Mouse (Mus musculus) heart, postnatal 4 days (tissue): ENCODE results near the gene Olfr299. TPM values are rescaled to one million over a fixed set of nuclear protein-coding genes. Genes with fewer than 3 reads are reported as not detected.

Experiments used
- DNase-seq: peaks from one replicate; pipeline ENCODE4 v3.0.0; 2021
- total RNA-seq, 2 experiments: library from RNA; stranded (reverse); gene quantifications; 2 replicates each; pipeline ENCODE4 v1.2.3; 2021

The Olfr299 gene
- not detected for total RNA-seq

DNA sequence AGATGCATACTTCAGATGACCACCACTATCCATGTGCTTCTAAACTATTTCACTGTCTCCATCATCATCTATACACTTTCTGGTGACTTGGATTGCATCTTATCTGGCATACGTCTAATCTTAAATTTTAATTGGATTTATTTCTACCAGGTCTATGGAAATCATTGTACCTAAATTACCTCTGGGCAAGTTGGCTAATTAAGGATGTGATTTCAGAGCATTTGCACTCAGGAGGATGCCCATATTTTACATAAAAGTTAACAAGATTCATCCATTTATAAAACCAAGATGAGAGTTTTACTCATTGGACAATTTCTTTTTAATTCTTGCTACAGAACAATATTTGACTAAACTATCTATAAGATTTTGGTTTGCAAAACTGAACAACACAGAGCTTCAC, at the start of gene Olfr299:
Gene Olfr299, plus strand, starts transcription at position 301 of the 400 bp plus-strand sequence.
- DNase-seq: no peak

DNA sequence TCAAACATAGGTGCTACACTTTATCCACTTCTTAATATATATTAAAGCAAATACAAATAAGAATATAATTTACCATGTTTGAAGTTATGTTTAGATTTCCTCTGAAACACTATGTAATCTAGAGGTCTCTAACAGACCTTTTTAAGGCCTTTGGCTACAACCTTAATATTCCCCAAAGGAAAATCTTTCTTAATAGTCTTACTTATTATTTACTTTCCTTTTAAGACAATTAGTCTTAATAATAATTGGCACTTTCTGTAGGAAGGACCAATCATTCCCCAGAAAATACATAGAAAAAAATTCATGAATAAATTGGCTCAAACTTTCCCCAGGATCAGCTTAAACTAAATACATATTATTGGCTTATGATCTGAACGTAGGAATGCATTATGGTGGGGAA, 32.7 kb downstream of the Olfr299 start, which contains the start of gene Olfr298:
Gene Olfr298, minus strand, starts transcription at position 101 of the 400 bp plus-strand sequence.
- DNase-seq: no peak

Other genes starting within 250 kb of the Olfr299 start
- not detected for gene Vmn2r76, start 213.6 kb upstream of the Olfr299 start, total RNA-seq
- not detected for gene Olfr310, start 182.7 kb upstream of the Olfr299 start, total RNA-seq
- gene Olfr309, start 146.2 kb upstream of the Olfr299 start, total RNA-seq: not detected
- gene Olfr308, start 134.3 kb upstream of the Olfr299 start, total RNA-seq: not detected
- not detected for gene Olfr307, start 122.3 kb upstream of the Olfr299 start, total RNA-seq
- gene Olfr305, start 93.0 kb upstream of the Olfr299 start, total RNA-seq: not detected
- gene Olfr304, start 73.3 kb upstream of the Olfr299 start, total RNA-seq: not detected
- gene Olfr303, start 62.1 kb upstream of the Olfr299 start, total RNA-seq: not detected
- gene Olfr301, start 56.1 kb upstream of the Olfr299 start, total RNA-seq: not detected
- not detected for gene Olfr298, start 32.6 kb downstream of the Olfr299 start, total RNA-seq
- gene Olfr297, start 60.0 kb downstream of the Olfr299 start, total RNA-seq: not detected
- not detected for gene Olfr295, start 123.9 kb downstream of the Olfr299 start, total RNA-seq
- gene Olfr294, start 156.7 kb downstream of the Olfr299 start, total RNA-seq: not detected
- gene Olfr293, start 189.1 kb downstream of the Olfr299 start, total RNA-seq: not detected
- gene Olfr292, start 228.4 kb downstream of the Olfr299 start, total RNA-seq: not detected